Mouse (Mus musculus): ENCODE results near the gene Pcdh7. TPM values are rescaled to one million over a fixed set of nuclear protein-coding genes. Genes with fewer than 3 reads are reported as not detected.

Pcdh7 gene
- total and polyA plus RNA-seq, 3 experiments: not detected

GRCm38 (mm10) chr5:57745879-57746278 is 28.1 kb downstream of the Pcdh7 start:
- Histone ChIP-seq H3K27me3 (ENCODE audit: control insufficient read depth in 1 of 2, insufficient read depth in 2 of 2, low read length in 2 of 2) (no peaks in the 10 kb centered on the region), H3K4me3 (ENCODE audit: control insufficient read depth in 1 of 2, insufficient read depth in 1 of 2, low read depth in 2 of 2, low read length in 2 of 2) (no peak overlapping the region), H3K9me3 (replicated peaks; ENCODE audit: insufficient read depth, low read length) (no peaks in the 10 kb centered on the region), H3K4me1 (ENCODE audit: control insufficient read depth in 1 of 2, insufficient read depth in 2 of 2, low read length in 2 of 2) (peaks cover 0 to 5% of the 10 kb centered on the region in 2 experiments; a peak in 2 of 4 replicates), H3K9ac (ENCODE audit: control insufficient read depth, low read depth, low read length, poor library complexity, severe bottlenecking) (no peak overlapping the region), H3K36me3 (ENCODE audit: control insufficient read depth in 1 of 2, insufficient read depth in 2 of 2, low read length in 2 of 2) (peaks cover 0 to 2% of the 10 kb centered on the region in 2 experiments; a peak in 2 of 4 replicates), H3K27ac (ENCODE audit: control insufficient read depth, low read depth, low read length) (no peak overlapping the region), H3K79me2 (ENCODE audit: control insufficient read depth, insufficient read depth, low read length, poor library complexity) (no peaks in the 10 kb centered on the region)
- TF ChIP-seq KAT2A (conservative IDR thresholded peaks at IDR 0.05; ENCODE audit: low read depth, low read length): no peak
- no peak for TF ChIP-seq MYB (IDR thresholded peaks at IDR 0.05; ENCODE audit: low read depth, low read length)
- TF ChIP-seq ZMIZ1 (IDR thresholded peaks at IDR 0.05; ENCODE audit: low read depth, low read length): no peak
- no peak for TF ChIP-seq USF2 (IDR thresholded peaks at IDR 0.05; ENCODE audit: borderline replicate concordance in 1 of 2, insufficient read depth in 1 of 2, low read depth in 1 of 2, low read length in 2 of 2)
- no peak for TF ChIP-seq MAX (IDR thresholded peaks at IDR 0.05; ENCODE audit: low read length)
- no peak for TF ChIP-seq MAZ (IDR thresholded peaks at IDR 0.05; ENCODE audit: low read depth, low read length)
- TF ChIP-seq POLR2A (IDR thresholded peaks at IDR 0.05; ENCODE audit: control insufficient read depth in 1 of 2, insufficient read depth in 1 of 2, low read depth in 1 of 2, low read length in 2 of 2, poor library complexity in 1 of 2): no peak
- TF ChIP-seq ELF1 (IDR thresholded peaks at IDR 0.05; ENCODE audit: low read depth, low read length): no peak
- TF ChIP-seq NELFE (IDR thresholded peaks at IDR 0.05; ENCODE audit: low read depth, low read length): no peak
- TF ChIP-seq MEF2A (IDR thresholded peaks at IDR 0.05; ENCODE audit: extremely low read depth, insufficient replicate concordance, low read depth, low read length, poor library complexity, severe bottlenecking): no peak
- no peak for TF ChIP-seq MYC (IDR thresholded peaks at IDR 0.05; ENCODE audit: low read depth, low read length)
- no peak for TF ChIP-seq SIN3A (IDR thresholded peaks at IDR 0.05; ENCODE audit: low read length)
- TF ChIP-seq ZNF384 (IDR thresholded peaks at IDR 0.05; ENCODE audit: low read depth, low read length): no peak
- no peak for TF ChIP-seq CHD2 (IDR thresholded peaks at IDR 0.05; ENCODE audit: low read length)
- TF ChIP-seq ZC3H11A (IDR thresholded peaks at IDR 0.05; ENCODE audit: low read depth, low read length): no peak
- no peak for TF ChIP-seq POLR2AphosphoS5 (IDR thresholded peaks at IDR 0.05; ENCODE audit: borderline replicate concordance, low read depth, low read length)
- DNase-seq (ENCODE audit: low read depth, low spot score): no peak

- Histone ChIP-seq H3K4me3 (ENCODE audit: control insufficient read depth in 1 of 2, insufficient read depth in 1 of 2, low read depth in 2 of 2, low read length in 2 of 2) (no peak overlapping the region), H3K36me3 (ENCODE audit: control insufficient read depth in 1 of 2, insufficient read depth in 2 of 2, low read length in 2 of 2) (no peaks in the 10 kb centered on the region), H3K9me3 (replicated peaks; ENCODE audit: insufficient read depth, low read length) (no peaks in the 10 kb centered on the region), H3K4me1 (ENCODE audit: control insufficient read depth in 1 of 2, insufficient read depth in 2 of 2, low read length in 2 of 2) (no peaks in the 10 kb centered on the region), H3K79me2 (ENCODE audit: control insufficient read depth, insufficient read depth, low read length, poor library complexity) (no peaks in the 10 kb centered on the region), H3K27me3 (ENCODE audit: control insufficient read depth in 1 of 2, insufficient read depth in 2 of 2, low read length in 2 of 2) (no peaks in the 10 kb centered on the region), H3K27ac (ENCODE audit: control insufficient read depth, low read depth, low read length) (no peak overlapping the region), H3K9ac (ENCODE audit: control insufficient read depth, low read depth, low read length, poor library complexity, severe bottlenecking) (no peak overlapping the region)
- DNase-seq (ENCODE audit: low read depth, low spot score): no peak
- TF ChIP-seq MAX (IDR thresholded peaks at IDR 0.05; ENCODE audit: low read length) (no peak), CTCF (IDR thresholded peaks at IDR 0.05 in 2 of 3, conservative IDR thresholded peaks at IDR 0.05 in 1 of 3; ENCODE audit: control insufficient read depth in 1 of 3, insufficient read depth in 1 of 3, low read depth in 2 of 3, low read length in 3 of 3, poor library complexity in 1 of 3, severe bottlenecking in 1 of 3) (no peak), UBTF (IDR thresholded peaks at IDR 0.05; ENCODE audit: borderline replicate concordance, insufficient read depth, low read depth, low read length) (no peak), MAZ (IDR thresholded peaks at IDR 0.05; ENCODE audit: low read depth, low read length) (no peak), GATA1 (IDR thresholded peaks at IDR 0.05; ENCODE audit: low read depth, low read length) (no peak)
Measured at GRCm38 (mm10) chr5:57750320-57750719, 32.6 kb downstream of the Pcdh7 start.

Measured in MEL (cell line).